Mouse (Mus musculus) forebrain, embryonic 11.5 days (tissue): Measurements from ENCODE around the gene Arpc5l. TPM values are rescaled to one million over a fixed set of nuclear protein-coding genes. Genes with fewer than 3 reads are reported as not detected.

Experiments used
- ATAC-seq: fragments of 200-750 bp; cut with Nextera tagmentation; replicated peaks from 2 replicates; pipeline ENCODE4 v1.8.0; 2017; ENCODE audit warnings: moderate TSS enrichment; ENCODE audit not compliant: low FRiP score
- DNase-seq: peaks from one replicate; pipeline ENCODE4 v3.0.0-alpha.2; 2017; ENCODE audit warnings: low spot score
- H3K27ac ChIP-seq: fragments of 300-500 bp; sonication (generic); 2 replicates; pipeline ENCODE4 v1.5.1; 2014; ENCODE audit warnings: low read depth, low read length
- H3K27me3 ChIP-seq: fragments of 300-500 bp; sonication (generic); 2 replicates; pipeline ENCODE4 v1.6.1; 2014; ENCODE audit warnings: mild to moderate bottlenecking, low read length, mixed read lengths; ENCODE audit not compliant: control insufficient read depth, insufficient read depth
- H3K36me3 ChIP-seq: fragments of 300-500 bp; sonication (generic); 2 replicates; pipeline ENCODE4 v1.6.1; 2014; ENCODE audit warnings: mild to moderate bottlenecking, low read length, moderate library complexity, mixed read lengths; ENCODE audit not compliant: control insufficient read depth, insufficient read depth
- H3K4me1 ChIP-seq: fragments of 300-500 bp; sonication (generic); replicated peaks from 2 replicates; pipeline ENCODE4 v1.6.1; 2014; ENCODE audit warnings: low read length, mixed read lengths; ENCODE audit not compliant: control insufficient read depth, insufficient read depth
- H3K4me2 ChIP-seq: fragments of 300-500 bp; sonication (generic); 2 replicates; pipeline ENCODE4 v1.6.1; 2014; ENCODE audit warnings: low read depth, mild to moderate bottlenecking, low read length, moderate library complexity, mixed read lengths; ENCODE audit not compliant: severe bottlenecking
- H3K4me3 ChIP-seq: fragments of 300-500 bp; sonication (generic); 2 replicates; pipeline ENCODE4 v1.5.1; 2014; ENCODE audit warnings: low read depth, low read length
- H3K9ac ChIP-seq: fragments of 300-500 bp; sonication (generic); 2 replicates; pipeline ENCODE4 v1.6.1; 2014; ENCODE audit warnings: low read length
- H3K9me3 ChIP-seq: fragments of 300-500 bp; sonication (generic); 2 replicates; pipeline ENCODE4 v1.6.1; 2016; ENCODE audit warnings: low read length, mixed read lengths; ENCODE audit not compliant: control insufficient read depth
- WGBS: fragments of 180-500 bp; shearing (Covaris S2); extraction: QIAGEN DNeasy Blood & Tissue Kit; methylation state at CpG from one replicate; pipeline ENCODE4 v1.1.7; 2014; 5-methylcytosine and 5-hydroxymethylcytosine counted together
- polyA plus RNA-seq: library from polyadenylated mRNA; unstranded; fragments of >200 nt; fragmentation: Nextera tagmentation; extraction: Ambion mirVana; gene quantifications from 2 replicates; pipeline ENCODE4 v1.2.1, GENCODE M21; 2014

Arpc5l gene
- polyA plus RNA-seq, 1 experiment from 2014 or later = 146 TPM

GRCm38 (mm10) chr2:38992004-38992403, 13.1 kb upstream of the Arpc5l start:
- Histone ChIP-seq H3K36me3 (no peaks in the 10 kb centered on the region), H3K4me3 (no peak overlapping the region), H3K27ac (no peak overlapping the region), H3K9ac (no peak overlapping the region), H3K4me2 (no peak overlapping the region), H3K27me3 (no peaks in the 10 kb centered on the region), H3K4me1 (no peaks in the 10 kb centered on the region), H3K9me3 (no peaks in the 10 kb centered on the region)
- DNase-seq (no peak), ATAC-seq (no peak)
- WGBS = 79% methylated on average over 4 of the region's 4 CpGs

GRCm38 (mm10) chr2:38992452-38992851, 12.7 kb upstream of the Arpc5l start:
- H3K4me2 ChIP-seq = no peak overlapping the region
- DNase-seq = peak; percentile 11
- no peak overlapping the region for H3K9ac ChIP-seq
- H3K4me3 ChIP-seq = no peak overlapping the region
- 70% methylated on average over 4 of the region's 4 CpGs for WGBS
- no peak overlapping the region for H3K27ac ChIP-seq
- H3K4me1 ChIP-seq = no peaks in the 10 kb centered on the region
- no peaks in the 10 kb centered on the region for H3K36me3 ChIP-seq
- H3K9me3 ChIP-seq = no peaks in the 10 kb centered on the region
- H3K27me3 ChIP-seq = no peaks in the 10 kb centered on the region
- no peak for ATAC-seq

GRCm38 (mm10) chr2:38997386-38998374, 7.5 kb upstream of the Arpc5l start, which contains the start of gene Wdr38:
Gene Wdr38, plus strand, starts transcription at chr2:38997476.
- ATAC-seq (peak; percentile 89), DNase-seq (peak; percentile 93)
- H3K4me2 ChIP-seq = peak within 1 kb of the TSS; percentile 38; the same call in 1 of the 2 replicates
- 16% methylated on average over 33 of the region's 33 CpGs for WGBS
- peak within 1 kb of the TSS; percentile 6; the same call in 1 of the 2 replicates for H3K4me3 ChIP-seq
- H3K27ac ChIP-seq = no peak within 1 kb of the TSS
- peaks cover 2% of the 10 kb centered on the region for H3K4me1 ChIP-seq
- H3K36me3 ChIP-seq = peaks cover 12% of the 10 kb centered on the region; the same call in 1 of the 2 replicates
- no peaks in the 10 kb centered on the region for H3K27me3 ChIP-seq
- no peaks in the 10 kb centered on the region for H3K9me3 ChIP-seq
- peak within 1 kb of the TSS; percentile 30 for H3K9ac ChIP-seq

- H3K4me3 ChIP-seq = no peak overlapping the region
- DNase-seq (no peak), ATAC-seq (no peak)
- no peaks in the 10 kb centered on the region for H3K27me3 ChIP-seq
- no peak overlapping the region for H3K4me2 ChIP-seq
- H3K36me3 ChIP-seq = peaks cover 21% of the 10 kb centered on the region
- H3K9ac ChIP-seq = no peak overlapping the region
- no peaks in the 10 kb centered on the region for H3K9me3 ChIP-seq
- no peak overlapping the region for H3K27ac ChIP-seq
- WGBS = 63% methylated on average over 4 of the region's 4 CpGs
- peaks cover 13% of the 10 kb centered on the region for H3K4me1 ChIP-seq
These were observed 5.8 kb upstream of the Arpc5l start for GRCm38 (mm10) chr2:38999381-38999780.

GRCm38 (mm10) chr2:38999910-39000586, 5.1 kb upstream of the Arpc5l start:
- Histone ChIP-seq H3K4me2 (no peak overlapping the region), H3K9ac (no peak overlapping the region), H3K9me3 (no peaks in the 10 kb centered on the region), H3K4me1 (peaks cover 13% of the 10 kb centered on the region), H3K27me3 (no peaks in the 10 kb centered on the region), H3K27ac (no peak overlapping the region), H3K4me3 (no peak overlapping the region), H3K36me3 (peaks cover 21% of the 10 kb centered on the region)
- ATAC-seq (no peak), DNase-seq (no peak)
- WGBS = 68% methylated on average over 8 of the region's 8 CpGs

GRCm38 (mm10) chr2:39000587-39000919, 4.6 kb upstream of the Arpc5l start:
- Histone ChIP-seq H3K36me3 (peaks cover 21% of the 10 kb centered on the region), H3K4me2 (no peak overlapping the region), H3K4me3 (no peak overlapping the region), H3K4me1 (peaks cover 13% of the 10 kb centered on the region), H3K9ac (no peak overlapping the region), H3K27ac (no peak overlapping the region), H3K27me3 (no peaks in the 10 kb centered on the region), H3K9me3 (no peaks in the 10 kb centered on the region)
- WGBS = 79% methylated on average over 4 of the region's 4 CpGs
- ATAC-seq (no peak), DNase-seq (no peak)

- H3K4me2 ChIP-seq = no peak overlapping the region
- no peaks in the 10 kb centered on the region for H3K9me3 ChIP-seq
- H3K4me3 ChIP-seq = no peak overlapping the region
- peaks cover 21% of the 10 kb centered on the region for H3K36me3 ChIP-seq
- H3K4me1 ChIP-seq = peaks cover 13% of the 10 kb centered on the region
- DNase-seq (no peak), ATAC-seq (no peak)
- 81% methylated on average over 3 of the region's 3 CpGs for WGBS
- no peak overlapping the region for H3K9ac ChIP-seq
- no peaks in the 10 kb centered on the region for H3K27me3 ChIP-seq
- H3K27ac ChIP-seq = no peak overlapping the region
These were observed 3.3 kb upstream of the Arpc5l start for GRCm38 (mm10) chr2:39001866-39002265.

GRCm38 (mm10) chr2:39003106-39003505, 2.0 kb upstream of the Arpc5l start:
- Histone ChIP-seq H3K27me3 (no peaks in the 10 kb centered on the region), H3K4me3 (peak overlapping the region; percentile 77), H3K4me1 (peaks cover 17% of the 10 kb centered on the region), H3K36me3 (peaks cover 21% of the 10 kb centered on the region), H3K4me2 (peak overlapping the region; percentile 75), H3K9ac (no peak overlapping the region; the same call in 1 of the 2 replicates), H3K27ac (no peak overlapping the region), H3K9me3 (no peaks in the 10 kb centered on the region)
- WGBS = 57% methylated on average over 8 of the region's 8 CpGs
- ATAC-seq (no peak), DNase-seq (no peak)
